Mouse (Mus musculus): Measurements from ENCODE around the gene Pip5k1c.

GRCm38 (mm10) chr10:81295185-81295584 is 2.4 kb downstream of the Pip5k1c start:
- TF ChIP-seq CTCF (IDR thresholded peaks at IDR 0.05), result no peak
- TF ChIP-seq EP300 (IDR thresholded peaks at IDR 0.05), result no peak
